Mouse (Mus musculus) kidney, embryonic 15.5 days (tissue): ENCODE data around the gene Usf1. TPM values are rescaled to one million over a fixed set of nuclear protein-coding genes. Genes with fewer than 3 reads are reported as not detected.
A peak's percentile ranks its signal among the peaks of the same experiment; 100 is the strongest.

Experiments
- ATAC-seq: fragments of 200-750 bp; cut with Nextera tagmentation; replicated peaks from 2 replicates; pipeline ENCODE4 v1.8.0; 2017; ENCODE audit warnings: moderate TSS enrichment; ENCODE audit not compliant: low FRiP score
- H3K27ac ChIP-seq: fragments of 300-500 bp; sonication (generic); 2 replicates; pipeline ENCODE4 v1.5.1; 2015; ENCODE audit warnings: mild to moderate bottlenecking, inconsistent platforms
- H3K27me3 ChIP-seq: fragments of 300-500 bp; sonication (generic); 2 replicates; pipeline ENCODE4 v1.6.1; 2015; ENCODE audit warnings: inconsistent platforms
- H3K36me3 ChIP-seq: fragments of 300-500 bp; sonication (generic); 2 replicates; pipeline ENCODE4 v1.6.1; 2015; ENCODE audit warnings: inconsistent platforms
- H3K4me1 ChIP-seq: fragments of 300-500 bp; sonication (generic); 2 replicates; pipeline ENCODE4 v1.6.1; 2015; ENCODE audit warnings: inconsistent platforms
- H3K4me2 ChIP-seq: fragments of 300-500 bp; sonication (generic); 2 replicates; pipeline ENCODE4 v1.6.1; 2015; ENCODE audit warnings: moderate library complexity, mild to moderate bottlenecking, inconsistent platforms
- H3K4me3 ChIP-seq: fragments of 300-500 bp; sonication (generic); replicated peaks from 2 replicates; pipeline ENCODE4 v1.5.1; 2015; ENCODE audit warnings: mild to moderate bottlenecking, inconsistent platforms
- H3K9ac ChIP-seq: fragments of 300-500 bp; sonication (generic); 2 replicates; pipeline ENCODE4 v1.6.1; 2015; ENCODE audit warnings: mild to moderate bottlenecking, inconsistent platforms
- H3K9me3 ChIP-seq: fragments of 300-500 bp; sonication (generic); replicated peaks from 2 replicates; pipeline ENCODE4 v1.6.1; 2016; ENCODE audit warnings: inconsistent platforms
- WGBS: fragments of 180-500 bp; shearing (Covaris S2); methylation state at CpG from one replicate; pipeline ENCODE4 v1.1.7; 2015; ENCODE audit warnings: mixed read lengths; 5-methylcytosine and 5-hydroxymethylcytosine counted together
- polyA plus RNA-seq: library from polyadenylated mRNA; unstranded; fragments of >200 nt; fragmentation: Nextera tagmentation; extraction: Ambion mirVana; gene quantifications from 2 replicates; pipeline ENCODE4 v1.2.1, GENCODE M21; 2015

Usf1 gene
- polyA plus RNA-seq, 1 experiment from 2014 or later, result 90.9 TPM

- Histone ChIP-seq H3K4me3 (no peak overlapping the region), H3K27ac (no peak overlapping the region), H3K4me1 (peaks cover 4% of the 10 kb centered on the region; the same call in 1 of the 2 replicates), H3K9me3 (no peaks in the 10 kb centered on the region), H3K9ac (no peak overlapping the region), H3K4me2 (no peak overlapping the region), H3K36me3 (peaks cover 59% of the 10 kb centered on the region), H3K27me3 (no peaks in the 10 kb centered on the region)
- no peak for ATAC-seq
- 83% methylated on average over 5 of the region's 5 CpGs for WGBS
These were observed 8.8 kb downstream of the Usf1 start for GRCm38 (mm10) chr1:171419905-171420304.

- 82% methylated on average over 8 of the region's 8 CpGs for WGBS
- Histone ChIP-seq H3K4me1 (peaks cover 9% of the 10 kb centered on the region; the same call in 1 of the 2 replicates), H3K9me3 (no peaks in the 10 kb centered on the region), H3K4me3 (no peak overlapping the region), H3K27me3 (no peaks in the 10 kb centered on the region), H3K4me2 (no peak overlapping the region), H3K9ac (no peak overlapping the region), H3K27ac (no peak overlapping the region), H3K36me3 (peaks cover 33% of the 10 kb centered on the region)
- no peak for ATAC-seq
These were observed 11.5 kb downstream of the Usf1 start for GRCm38 (mm10) chr1:171422504-171423095.

- no peak for ATAC-seq
These were observed 13.5 kb downstream of the Usf1 start for GRCm38 (mm10) chr1:171424638-171425037.

GRCm38 (mm10) chr1:171425126-171425525, 14.0 kb downstream of the Usf1 start:
- Histone ChIP-seq H3K4me2 (no peak overlapping the region), H3K27me3 (no peaks in the 10 kb centered on the region), H3K27ac (no peak overlapping the region; the same call in 1 of the 2 replicates), H3K36me3 (peaks cover 8% of the 10 kb centered on the region), H3K4me1 (peaks cover 9% of the 10 kb centered on the region; the same call in 1 of the 2 replicates), H3K4me3 (no peak overlapping the region), H3K9me3 (no peaks in the 10 kb centered on the region), H3K9ac (no peak overlapping the region)
- 61% methylated on average over 4 of the region's 4 CpGs for WGBS
- ATAC-seq, result no peak

More at GRCm38 (mm10) chr1:171424638-171425037, 13.5 kb downstream of the Usf1 start:
- Histone ChIP-seq H3K4me1 (peaks cover 9% of the 10 kb centered on the region; the same call in 1 of the 2 replicates), H3K27me3 (no peaks in the 10 kb centered on the region), H3K4me3 (no peak overlapping the region), H3K9ac (no peak overlapping the region), H3K27ac (no peak overlapping the region; the same call in 1 of the 2 replicates), H3K4me2 (no peak overlapping the region), H3K9me3 (no peaks in the 10 kb centered on the region), H3K36me3 (peaks cover 13% of the 10 kb centered on the region)
- 64% methylated on average over 5 of the region's 5 CpGs for WGBS

GRCm38 (mm10) chr1:171432158-171432557, 21.0 kb downstream of the Usf1 start:
- no peak overlapping the region for H3K27ac ChIP-seq
- H3K27me3 ChIP-seq, result no peaks in the 10 kb centered on the region
- peaks cover 18% of the 10 kb centered on the region for H3K4me1 ChIP-seq
- H3K4me3 ChIP-seq, result no peak overlapping the region
- 68% methylated on average over 5 of the region's 5 CpGs for WGBS
- no peak for ATAC-seq
- no peaks in the 10 kb centered on the region for H3K36me3 ChIP-seq
- H3K9ac ChIP-seq, result no peak overlapping the region
- H3K9me3 ChIP-seq, result no peaks in the 10 kb centered on the region
- H3K4me2 ChIP-seq, result no peak overlapping the region

- Histone ChIP-seq H3K9me3 (no peaks in the 10 kb centered on the region), H3K4me3 (no peak overlapping the region), H3K27me3 (no peaks in the 10 kb centered on the region), H3K36me3 (no peaks in the 10 kb centered on the region), H3K4me2 (no peak overlapping the region), H3K4me1 (peaks cover 35% of the 10 kb centered on the region), H3K27ac (0 out of 2 replicates have a peak overlapping the region, but pooled peaks have one; percentile 1), H3K9ac (no peak overlapping the region)
- WGBS, result 10% methylated on average over 7 of the region's 7 CpGs
- no peak for ATAC-seq
These were observed 24.2 kb downstream of the Usf1 start for GRCm38 (mm10) chr1:171435288-171435814.

- Histone ChIP-seq H3K4me2 (no peak overlapping the region), H3K9me3 (no peaks in the 10 kb centered on the region), H3K9ac (no peak overlapping the region), H3K36me3 (no peaks in the 10 kb centered on the region), H3K4me1 (peaks cover 41% of the 10 kb centered on the region), H3K27ac (0 out of 2 replicates have a peak overlapping the region, but pooled peaks have one; percentile 1), H3K4me3 (no peak overlapping the region), H3K27me3 (no peaks in the 10 kb centered on the region)
- no peak for ATAC-seq
- WGBS, result 50% methylated on average over 1 of the region's 1 CpGs
These were observed 24.9 kb downstream of the Usf1 start for GRCm38 (mm10) chr1:171435974-171436373.

- ATAC-seq, result peak; percentile 86
- peak within 1 kb of the TSS; percentile 95 for H3K27ac ChIP-seq
- no peaks in the 10 kb centered on the region for H3K27me3 ChIP-seq
- under 1% methylated on average over 46 of the region's 46 CpGs for WGBS
- H3K4me3 ChIP-seq, result peak within 1 kb of the TSS; percentile 77
- H3K4me1 ChIP-seq, result peaks cover 56% of the 10 kb centered on the region
- peak within 1 kb of the TSS; percentile 68 for H3K4me2 ChIP-seq
- peak within 1 kb of the TSS; percentile 73 for H3K9ac ChIP-seq
- H3K36me3 ChIP-seq, result no peaks in the 10 kb centered on the region
- no peaks in the 10 kb centered on the region for H3K9me3 ChIP-seq
These were observed 26.3 kb downstream of the Usf1 start, which contains the start of gene F11r for GRCm38 (mm10) chr1:171437264-171438013. F11r (plus strand) TSS chr1:171437535.

- no peaks in the 10 kb centered on the region for H3K9me3 ChIP-seq
- under 1% methylated on average over 18 of the region's 18 CpGs for WGBS
These were observed 27.0 kb downstream of the Usf1 start for GRCm38 (mm10) chr1:171438014-171438670.

GRCm38 (mm10) chr1:171439072-171439471, 28.0 kb downstream of the Usf1 start:
- peak overlapping the region; percentile 95 for H3K27ac ChIP-seq
- H3K27me3 ChIP-seq, result no peaks in the 10 kb centered on the region
- WGBS, result 10% methylated on average over 8 of the region's 8 CpGs
- no peaks in the 10 kb centered on the region; the same call in 1 of the 2 replicates for H3K9me3 ChIP-seq
- H3K4me3 ChIP-seq, result peak overlapping the region; percentile 77
- peaks cover 7% of the 10 kb centered on the region for H3K36me3 ChIP-seq
- ATAC-seq, result no peak
- peak overlapping the region; percentile 73 for H3K9ac ChIP-seq
- peak overlapping the region; percentile 68 for H3K4me2 ChIP-seq
- H3K4me1 ChIP-seq, result peaks cover 63% of the 10 kb centered on the region

More at GRCm38 (mm10) chr1:171438014-171438670, 27.0 kb downstream of the Usf1 start:
- peaks cover 62% of the 10 kb centered on the region for H3K4me1 ChIP-seq
- H3K4me2 ChIP-seq, result peak overlapping the region; percentile 68
- peak overlapping the region; percentile 95 for H3K27ac ChIP-seq
- H3K9ac ChIP-seq, result peak overlapping the region; percentile 73
- no peak for ATAC-seq
- H3K27me3 ChIP-seq, result no peaks in the 10 kb centered on the region
- peak overlapping the region; percentile 77 for H3K4me3 ChIP-seq
- H3K36me3 ChIP-seq, result no peaks in the 10 kb centered on the region

- Histone ChIP-seq H3K9ac (peak overlapping the region; percentile 73; the same call in 1 of the 2 replicates), H3K9me3 (no peaks in the 10 kb centered on the region; the same call in 1 of the 2 replicates), H3K4me1 (peaks cover 59% of the 10 kb centered on the region), H3K4me3 (peak overlapping the region; percentile 77), H3K27ac (peak overlapping the region; percentile 95), H3K36me3 (peaks cover 7% of the 10 kb centered on the region), H3K4me2 (peak overlapping the region; percentile 68), H3K27me3 (no peaks in the 10 kb centered on the region)
- 4% methylated on average over 9 of the region's 9 CpGs for WGBS
- peak; percentile 77 for ATAC-seq
These were observed 29.1 kb downstream of the Usf1 start for GRCm38 (mm10) chr1:171440025-171440725.
